Mouse (Mus musculus) thymus, adult 2 months (tissue): ENCODE data around the gene Cfap206. TPM values are rescaled to one million over a fixed set of nuclear protein-coding genes. Genes with fewer than 3 reads are reported as not detected.

Experiments
- DNase-seq: peaks from one replicate; pipeline ENCODE4 v3.0.0; 2021
- H3K27ac ChIP-seq: fragments of 200-500 bp; 2 replicates; pipeline ENCODE4 v1.5.1; 2012; ENCODE audit warnings: low read length, control low read depth; ENCODE audit not compliant: control insufficient read depth, insufficient read depth
- H3K27me3 ChIP-seq: fragments of 200-500 bp; 2 replicates; pipeline ENCODE4 v1.6.1; 2012; ENCODE audit warnings: mild to moderate bottlenecking, low read length, moderate library complexity, mixed read lengths; ENCODE audit not compliant: control insufficient read depth, insufficient read depth
- H3K36me3 ChIP-seq: fragments of 200-500 bp; 2 replicates; pipeline ENCODE4 v1.6.1; 2012; ENCODE audit warnings: mild to moderate bottlenecking, low read length, moderate library complexity; ENCODE audit not compliant: control insufficient read depth, insufficient read depth
- H3K4me1 ChIP-seq: fragments of 200-500 bp; replicated peaks from 2 replicates; pipeline ENCODE4 v1.6.1; 2012; ENCODE audit warnings: low read length; ENCODE audit not compliant: control insufficient read depth, insufficient read depth
- H3K4me3 ChIP-seq: fragments of 200-500 bp; 2 replicates; pipeline ENCODE4 v1.5.1; 2012; ENCODE audit warnings: mild to moderate bottlenecking, low read length, control low read depth, moderate library complexity; ENCODE audit not compliant: control insufficient read depth, insufficient read depth
- CTCF ChIP-seq: fragments of 200-500 bp; IDR thresholded peaks from 2 replicates; pipeline ENCODE4 v1.5.1; 2012; ENCODE audit warnings: mild to moderate bottlenecking, control low read depth, low read length, moderate library complexity, borderline replicate concordance; ENCODE audit not compliant: control insufficient read depth, poor library complexity, insufficient read depth; ENCODE audit errors: extremely low read depth
- POLR2A ChIP-seq: fragments of 200-500 bp; IDR thresholded peaks from 2 replicates; pipeline ENCODE4 v1.6.1; 2012; ENCODE audit warnings: mild to moderate bottlenecking, low read length, control low read depth, moderate library complexity; ENCODE audit not compliant: control insufficient read depth, poor library complexity, insufficient read depth; ENCODE audit errors: extremely low read depth
- WGBS: fragments of 180-500 bp; shearing (Covaris S2); methylation state at CpG from one replicate; pipeline ENCODE4 v1.1.7; 2018; 5-methylcytosine and 5-hydroxymethylcytosine counted together
- polyA plus RNA-seq: library from polyadenylated mRNA; depleted of rRNA; stranded (reverse); fragments of >200 nt; gene quantifications from 2 replicates; pipeline ENCODE4 v1.2.3, GENCODE M21; 2012

The Cfap206 gene
- polyA plus RNA-seq, 1 experiment: 0.31 TPM

GRCm38 (mm10) chr4:34707248-34707647, 22.8 kb downstream of the Cfap206 start:
- no peak for DNase-seq
- WGBS: 92% methylated on average over 3 of the region's 3 CpGs
- Histone ChIP-seq H3K27ac (no peak overlapping the region), H3K27me3 (no peaks in the 10 kb centered on the region), H3K36me3 (no peaks in the 10 kb centered on the region), H3K4me1 (no peaks in the 10 kb centered on the region), H3K4me3 (no peak overlapping the region)
- TF ChIP-seq POLR2A: no peak
- no peak for TF ChIP-seq CTCF

GRCm38 (mm10) chr4:34703029-34703428, 27.0 kb downstream of the Cfap206 start:
- no peaks in the 10 kb centered on the region for H3K27me3 ChIP-seq
- no peak overlapping the region for H3K4me3 ChIP-seq
- DNase-seq: no peak
- no peak overlapping the region for H3K27ac ChIP-seq
- no peaks in the 10 kb centered on the region for H3K36me3 ChIP-seq
- TF ChIP-seq POLR2A (no peak), CTCF (no peak)
- WGBS: 66% methylated on average over 4 of the region's 4 CpGs
- H3K4me1 ChIP-seq: no peaks in the 10 kb centered on the region

GRCm38 (mm10) chr4:34702231-34702630, 27.8 kb downstream of the Cfap206 start:
- WGBS: 99% methylated on average over 11 of the region's 11 CpGs
- no peaks in the 10 kb centered on the region for H3K27me3 ChIP-seq
- H3K36me3 ChIP-seq: no peaks in the 10 kb centered on the region
- TF ChIP-seq CTCF (no peak), POLR2A (no peak)
- no peaks in the 10 kb centered on the region for H3K4me1 ChIP-seq
- no peak overlapping the region for H3K27ac ChIP-seq
- no peak overlapping the region for H3K4me3 ChIP-seq
- no peak for DNase-seq

- H3K4me3 ChIP-seq: no peak overlapping the region
- DNase-seq: peak; percentile 71
- TF ChIP-seq CTCF: peak; percentile 71; the same call in 1 of the 2 replicates
- TF ChIP-seq POLR2A: no peak
- no peak overlapping the region for H3K27ac ChIP-seq
- no peaks in the 10 kb centered on the region for H3K4me1 ChIP-seq
- H3K36me3 ChIP-seq: no peaks in the 10 kb centered on the region
- 72% methylated on average over 5 of the region's 5 CpGs for WGBS
- no peaks in the 10 kb centered on the region for H3K27me3 ChIP-seq
Observed at GRCm38 (mm10) chr4:34701528-34701927, 28.5 kb downstream of the Cfap206 start.

GRCm38 (mm10) chr4:34688021-34688420, 42.0 kb downstream of the Cfap206 start:
- Histone ChIP-seq H3K27me3 (no peaks in the 10 kb centered on the region), H3K36me3 (no peaks in the 10 kb centered on the region), H3K4me1 (no peaks in the 10 kb centered on the region), H3K27ac (no peak overlapping the region), H3K4me3 (no peak overlapping the region)
- no peak for DNase-seq
- TF ChIP-seq POLR2A: no peak
- TF ChIP-seq CTCF: no peak
- WGBS: 92% methylated on average over 3 of the region's 3 CpGs

GRCm38 (mm10) chr4:34686874-34687567, 43.0 kb downstream of the Cfap206 start, which contains the start of gene Slc35a1:
TSS of gene Slc35a1 (minus strand) at chr4:34687438.
- no peak within 1 kb of the TSS for H3K27ac ChIP-seq
- TF ChIP-seq CTCF (peak; percentile 71; the same call in 1 of the 2 replicates), POLR2A (peak; percentile 74)
- H3K36me3 ChIP-seq: 0 out of 2 replicates have a peak, but pooled peaks cover 4% of the 10 kb centered on the region
- H3K4me1 ChIP-seq: no peaks in the 10 kb centered on the region
- peak; percentile 93 for DNase-seq
- WGBS: 1% methylated on average over 65 of the region's 65 CpGs
- H3K4me3 ChIP-seq: peak within 1 kb of the TSS; percentile 94
- H3K27me3 ChIP-seq: no peaks in the 10 kb centered on the region
